Mouse (Mus musculus) heart, postnatal 0 days (tissue): Measurements from ENCODE around the gene Spsb3. TPM values are rescaled to one million over a fixed set of nuclear protein-coding genes. Genes with fewer than 3 reads are reported as not detected.

Experiments
- ATAC-seq: fragments of 200-750 bp; cut with Nextera tagmentation; 2 replicates; pipeline ENCODE4 v1.8.0; 2017; ENCODE audit warnings: low read depth, moderate number of reproducible peaks, moderate library complexity; ENCODE audit not compliant: insufficient read depth
- DNase-seq: peaks from one replicate; pipeline ENCODE4 v3.0.0-alpha.2; 2016; ENCODE audit warnings: low spot score
- H3K27ac ChIP-seq: fragments of 300-500 bp; sonication (generic); 2 replicates; pipeline ENCODE4 v1.5.1; 2014; ENCODE audit warnings: low read depth, mild to moderate bottlenecking
- H3K27me3 ChIP-seq: fragments of 300-500 bp; sonication (generic); 2 replicates; pipeline ENCODE4 v1.6.1; 2014; ENCODE audit warnings: low read length, mixed read lengths; ENCODE audit not compliant: control insufficient read depth, insufficient read depth
- H3K36me3 ChIP-seq: fragments of 300-500 bp; sonication (generic); replicated peaks from 2 replicates; pipeline ENCODE4 v1.6.1; 2014; ENCODE audit warnings: low read length, mixed read lengths; ENCODE audit not compliant: control insufficient read depth, insufficient read depth
- H3K4me1 ChIP-seq: fragments of 300-500 bp; sonication (generic); 2 replicates; pipeline ENCODE4 v1.6.1; 2014; ENCODE audit warnings: antibody characterized with exemption; ENCODE audit not compliant: control insufficient read depth, insufficient read depth
- H3K4me2 ChIP-seq: fragments of 300-500 bp; sonication (generic); 2 replicates; pipeline ENCODE4 v1.6.1; 2014; ENCODE audit warnings: low read depth, mild to moderate bottlenecking, low read length, moderate library complexity
- H3K4me3 ChIP-seq: fragments of 300-500 bp; sonication (generic); 2 replicates; pipeline ENCODE4 v1.5.1; 2014; ENCODE audit warnings: low read depth, low read length
- H3K9ac ChIP-seq: fragments of 300-500 bp; sonication (generic); replicated peaks from 2 replicates; pipeline ENCODE4 v1.6.1; 2014; ENCODE audit warnings: low read depth, low read length, mixed read lengths
- H3K9me3 ChIP-seq: fragments of 300-500 bp; sonication (generic); replicated peaks from 2 replicates; pipeline ENCODE4 v1.6.1; 2016; ENCODE audit warnings: low read length; ENCODE audit not compliant: control insufficient read depth
- CTCF ChIP-seq: IDR thresholded peaks from 2 replicates; pipeline ENCODE4 v1.5.1; 2016; ENCODE audit warnings: antibody characterized with exemption, control low read depth, low read depth
- EP300 ChIP-seq: IDR thresholded peaks from 2 replicates; pipeline ENCODE4 v1.6.1; 2016; ENCODE audit warnings: antibody characterized with exemption, low read depth
- WGBS: fragments of 180-500 bp; shearing (Covaris S2); extraction: QIAGEN DNeasy Blood & Tissue Kit; methylation state at CpG from one replicate; pipeline ENCODE4 v1.1.7; 2014; 5-methylcytosine and 5-hydroxymethylcytosine counted together
- polyA plus RNA-seq: library from polyadenylated mRNA; unstranded; fragments of >200 nt; fragmentation: Nextera tagmentation; extraction: Ambion mirVana; gene quantifications from 2 replicates; pipeline ENCODE4 v1.2.1, GENCODE M21; 2015
- total RNA-seq: library from RNA; depleted of rRNA; stranded (reverse); fragments of >200 nt; gene quantifications from 2 replicates; pipeline ENCODE4 v1.2.3, GENCODE M21; 2014; ENCODE audit warnings: low replicate concordance; rRNA removed

Spsb3 gene
- total and polyA plus RNA-seq, 2 experiments from 2014 or later, result 40.2 to 74.6 TPM

GRCm38 (mm10) chr17:24933163-24933562 is 46.7 kb downstream of the Spsb3 start:
- 0 out of 2 replicates have a peak, but pooled peaks cover 5% of the 10 kb centered on the region for H3K36me3 ChIP-seq
- no peak for TF ChIP-seq EP300
- no peak for TF ChIP-seq CTCF
- 73% methylated on average over 4 of the region's 4 CpGs for WGBS

GRCm38 (mm10) chr17:24934926-24935325 is 48.5 kb downstream of the Spsb3 start:
- DNase-seq (no peak), ATAC-seq (no peak)
- Histone ChIP-seq H3K4me1 (peaks cover 18% of the 10 kb centered on the region), H3K4me2 (peak overlapping the region; percentile 79), H3K27ac (no peak overlapping the region), H3K9ac (peak overlapping the region; percentile 62; the same call in 1 of the 2 replicates), H3K27me3 (no peaks in the 10 kb centered on the region), H3K36me3 (no peaks in the 10 kb centered on the region), H3K4me3 (no peak overlapping the region; the same call in 1 of the 2 replicates), H3K9me3 (no peaks in the 10 kb centered on the region)
- 33% methylated on average over 4 of the region's 4 CpGs for WGBS
- TF ChIP-seq CTCF (no peak), EP300 (no peak)

More at GRCm38 (mm10) chr17:24933163-24933562, 46.7 kb downstream of the Spsb3 start:
- Histone ChIP-seq H3K4me3 (no peak overlapping the region), H3K4me1 (peaks cover 18% of the 10 kb centered on the region), H3K9me3 (no peaks in the 10 kb centered on the region), H3K4me2 (no peak overlapping the region), H3K27ac (no peak overlapping the region), H3K27me3 (no peaks in the 10 kb centered on the region), H3K9ac (no peak overlapping the region)
- ATAC-seq (no peak), DNase-seq (no peak)

DNA sequence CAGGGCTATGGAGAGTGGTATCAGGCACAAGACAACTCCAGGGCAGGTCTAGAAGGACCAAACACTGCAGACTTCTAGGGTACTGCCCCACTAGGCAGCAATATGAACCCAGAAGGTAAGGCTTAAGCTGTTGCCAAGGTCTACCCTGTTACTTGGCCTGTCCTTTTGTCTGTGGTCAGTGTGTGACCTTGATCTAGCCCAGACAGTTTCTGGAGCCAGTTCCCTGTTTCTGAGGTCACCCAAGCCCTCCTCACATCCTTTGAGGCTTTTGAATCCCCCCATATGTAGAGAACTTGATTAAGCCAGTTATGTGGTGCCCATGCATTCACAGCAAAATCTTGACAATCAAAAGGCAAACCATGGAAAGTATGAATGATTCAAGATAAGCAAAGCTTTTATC is 49.2 kb downstream of the Spsb3 start:
- Histone ChIP-seq H3K9me3 (no peaks in the 10 kb centered on the region), H3K27ac (no peak overlapping the region), H3K27me3 (no peaks in the 10 kb centered on the region), H3K4me2 (peak overlapping the region; percentile 79), H3K4me3 (peak overlapping the region; percentile 73), H3K9ac (peak overlapping the region; percentile 62), H3K36me3 (no peaks in the 10 kb centered on the region), H3K4me1 (peaks cover 18% of the 10 kb centered on the region)
- ATAC-seq, result no peak
- TF ChIP-seq CTCF (no peak), EP300 (no peak)
- no peak for DNase-seq

- no peak; the same call in 1 of the 2 replicates for TF ChIP-seq CTCF
These were observed 50.1 kb downstream of the Spsb3 start, which contains the start of gene Mapk8ip3 for GRCm38 (mm10) chr17:24936259-24937237. Gene Mapk8ip3, minus strand, starts transcription at chr17:24936977.

GRCm38 (mm10) chr17:24937266-24937665 is 50.8 kb downstream of the Spsb3 start:
- peak overlapping the region; percentile 78 for H3K27ac ChIP-seq
- peak overlapping the region; percentile 79 for H3K4me2 ChIP-seq
- no peaks in the 10 kb centered on the region for H3K36me3 ChIP-seq
- H3K4me1 ChIP-seq, result peaks cover 18% of the 10 kb centered on the region
- no peak for DNase-seq
- peak overlapping the region; percentile 73 for H3K4me3 ChIP-seq
- 47% methylated on average over 6 of the region's 6 CpGs for WGBS
- TF ChIP-seq CTCF, result no peak
- TF ChIP-seq EP300, result no peak
- 0 out of 2 replicates have a peak overlapping the region, but pooled peaks have one; percentile 62 for H3K9ac ChIP-seq
- H3K27me3 ChIP-seq, result no peaks in the 10 kb centered on the region
- ATAC-seq, result no peak
- H3K9me3 ChIP-seq, result no peaks in the 10 kb centered on the region

More at GRCm38 (mm10) chr17:24936259-24937237, 50.1 kb downstream of the Spsb3 start, which contains the start of gene Mapk8ip3:
- ATAC-seq (peak; percentile 98), DNase-seq (peak; percentile 92)
- H3K4me3 ChIP-seq, result peak within 1 kb of the TSS; percentile 73
- H3K9ac ChIP-seq, result peak within 1 kb of the TSS; percentile 62
- H3K27ac ChIP-seq, result peak within 1 kb of the TSS; percentile 78
- H3K4me2 ChIP-seq, result peak within 1 kb of the TSS; percentile 79
- H3K4me1 ChIP-seq, result peaks cover 18% of the 10 kb centered on the region
- WGBS, result under 1% methylated on average over 78 of the region's 78 CpGs
- no peaks in the 10 kb centered on the region for H3K36me3 ChIP-seq
- H3K9me3 ChIP-seq, result no peaks in the 10 kb centered on the region
- no peaks in the 10 kb centered on the region for H3K27me3 ChIP-seq

Other genes with a start within 250 kb of the Spsb3 start
- 87.9 and 118 TPM in 2 replicates for gene Slc9a3r2, start 236.3 kb upstream of the Spsb3 start, total RNA-seq
- 61.9 and 68.1 TPM in 2 replicates for gene Slc9a3r2, start 236.3 kb upstream of the Spsb3 start, polyA plus RNA-seq
- gene Npw, start 228.2 kb upstream of the Spsb3 start, total RNA-seq, result not detected in 2 replicates
- not detected in 2 replicates for gene Npw, start 228.2 kb upstream of the Spsb3 start, polyA plus RNA-seq
- 25.4 and 27.5 TPM in 2 replicates for gene Zfp598, start 217.0 kb upstream of the Spsb3 start, total RNA-seq
- gene Zfp598, start 217.0 kb upstream of the Spsb3 start, polyA plus RNA-seq, result 7.8 TPM in 2 replicates
- gene Syngr3, start 196.7 kb upstream of the Spsb3 start, total RNA-seq, result not detected in 2 replicates
- gene Syngr3, start 196.7 kb upstream of the Spsb3 start, polyA plus RNA-seq, result 0.16 and 0.49 TPM in 2 replicates
- 25.1 and 37.3 TPM in 2 replicates for gene Gfer, start 190.5 kb upstream of the Spsb3 start, total RNA-seq
- 31.0 and 31.6 TPM in 2 replicates for gene Gfer, start 190.5 kb upstream of the Spsb3 start, polyA plus RNA-seq
- gene Noxo1, start 190.4 kb upstream of the Spsb3 start, total RNA-seq, result 0.50 and 2.2 TPM in 2 replicates
- 0.56 and 0.88 TPM in 2 replicates for gene Noxo1, start 190.4 kb upstream of the Spsb3 start, polyA plus RNA-seq
- 33.9 and 42.2 TPM in 2 replicates for gene Tbl3, start 179.0 kb upstream of the Spsb3 start, total RNA-seq
- 27.2 and 30.1 TPM in 2 replicates for gene Tbl3, start 179.0 kb upstream of the Spsb3 start, polyA plus RNA-seq
- 6.5 TPM in 1 of 2 replicates, not detected in the other for gene Rnf151, start 168.6 kb upstream of the Spsb3 start, total RNA-seq
- gene Rnf151, start 168.6 kb upstream of the Spsb3 start, polyA plus RNA-seq, result not detected in 2 replicates
- gene Rps2, start 168.5 kb upstream of the Spsb3 start, total RNA-seq, result 2,967 and 2,982 TPM in 2 replicates
- gene Rps2, start 168.5 kb upstream of the Spsb3 start, polyA plus RNA-seq, result 722 and 767 TPM in 2 replicates
- gene Ndufb10, start 162.2 kb upstream of the Spsb3 start, total RNA-seq, result 434 and 667 TPM in 2 replicates
- gene Ndufb10, start 162.2 kb upstream of the Spsb3 start, polyA plus RNA-seq, result 1,293 and 1,354 TPM in 2 replicates
- 0.54 and 2.1 TPM in 2 replicates for gene Rpl3l, start 158.8 kb upstream of the Spsb3 start, total RNA-seq
- 7.2 TPM in 2 replicates for gene Rpl3l, start 158.8 kb upstream of the Spsb3 start, polyA plus RNA-seq
- gene Msrb1, start 150.0 kb upstream of the Spsb3 start, total RNA-seq, result 28.5 and 41.1 TPM in 2 replicates
- gene Msrb1, start 150.0 kb upstream of the Spsb3 start, polyA plus RNA-seq, result 48.7 and 55.7 TPM in 2 replicates
- gene Hs3st6, start 133.7 kb upstream of the Spsb3 start, total RNA-seq, result 0.23 and 3.4 TPM in 2 replicates
- gene Hs3st6, start 133.7 kb upstream of the Spsb3 start, polyA plus RNA-seq, result 0.14 TPM in 2 replicates
- not detected in 2 replicates for gene Meiob, start 82.4 kb upstream of the Spsb3 start, total RNA-seq
- 0.10 TPM in 1 of 2 replicates, not detected in the other for gene Meiob, start 82.4 kb upstream of the Spsb3 start, polyA plus RNA-seq
- 79.2 and 129 TPM in 2 replicates for gene Hagh, start 46.5 kb upstream of the Spsb3 start, total RNA-seq
- gene Hagh, start 46.5 kb upstream of the Spsb3 start, polyA plus RNA-seq, result 114 and 116 TPM in 2 replicates
- gene Fahd1, start 36.3 kb upstream of the Spsb3 start, total RNA-seq, result 37.4 and 60.1 TPM in 2 replicates
- 86.4 and 88.6 TPM in 2 replicates for gene Fahd1, start 36.3 kb upstream of the Spsb3 start, polyA plus RNA-seq
- 1.7 TPM in 2 replicates for gene Igfals, start 20.6 kb upstream of the Spsb3 start, total RNA-seq
- 0.44 and 0.53 TPM in 2 replicates for gene Igfals, start 20.6 kb upstream of the Spsb3 start, polyA plus RNA-seq
- 36.6 and 44.9 TPM in 2 replicates for gene Nubp2, start 294 bp upstream of the Spsb3 start, total RNA-seq
- gene Nubp2, start 294 bp upstream of the Spsb3 start, polyA plus RNA-seq, result 29.8 and 31.3 TPM in 2 replicates
- gene Eme2, start 8.4 kb downstream of the Spsb3 start, total RNA-seq, result 23.6 and 28.2 TPM in 2 replicates
- 14.8 and 15.5 TPM in 2 replicates for gene Eme2, start 8.4 kb downstream of the Spsb3 start, polyA plus RNA-seq
- 64.0 and 76.7 TPM in 2 replicates for gene Mrps34, start 8.5 kb downstream of the Spsb3 start, total RNA-seq
- 135 and 147 TPM in 2 replicates for gene Mrps34, start 8.5 kb downstream of the Spsb3 start, polyA plus RNA-seq
- 58.4 and 60.4 TPM in 2 replicates for gene Nme3, start 9.9 kb downstream of the Spsb3 start, total RNA-seq
- gene Nme3, start 9.9 kb downstream of the Spsb3 start, polyA plus RNA-seq, result 40.8 and 41.1 TPM in 2 replicates
- gene Mapk8ip3, start 50.3 kb downstream of the Spsb3 start, total RNA-seq, result 57.8 and 65.1 TPM in 2 replicates
- 13.1 and 13.3 TPM in 2 replicates for gene Mapk8ip3, start 50.3 kb downstream of the Spsb3 start, polyA plus RNA-seq
- 22.4 and 46.5 TPM in 2 replicates for gene Jpt2, start 74.0 kb downstream of the Spsb3 start, total RNA-seq
- 21.2 and 24.4 TPM in 2 replicates for gene Jpt2, start 74.0 kb downstream of the Spsb3 start, polyA plus RNA-seq
- gene Cramp1l, start 129.1 kb downstream of the Spsb3 start, total RNA-seq, result 12.0 and 13.5 TPM in 2 replicates
- 2.2 and 2.4 TPM in 2 replicates for gene Cramp1l, start 129.1 kb downstream of the Spsb3 start, polyA plus RNA-seq
- gene Ift140, start 129.4 kb downstream of the Spsb3 start, total RNA-seq, result 11.7 and 13.4 TPM in 2 replicates
- 4.0 and 4.6 TPM in 2 replicates for gene Ift140, start 129.4 kb downstream of the Spsb3 start, polyA plus RNA-seq
- 53.8 and 56.4 TPM in 2 replicates for gene Tmem204, start 196.9 kb downstream of the Spsb3 start, total RNA-seq
- gene Tmem204, start 196.9 kb downstream of the Spsb3 start, polyA plus RNA-seq, result 27.2 and 27.9 TPM in 2 replicates
- 27.9 and 31.4 TPM in 2 replicates for gene Telo2, start 229.3 kb downstream of the Spsb3 start, total RNA-seq
- 13.2 and 15.3 TPM in 2 replicates for gene Telo2, start 229.3 kb downstream of the Spsb3 start, polyA plus RNA-seq
- 0.12 TPM in 1 of 2 replicates, not detected in the other for gene Ptx4, start 234.1 kb downstream of the Spsb3 start, total RNA-seq
- gene Ptx4, start 234.1 kb downstream of the Spsb3 start, polyA plus RNA-seq, result 0.22 TPM in 2 replicates
- 15.4 and 20.3 TPM in 2 replicates for gene Clcn7, start 246.7 kb downstream of the Spsb3 start, total RNA-seq
- 12.6 and 12.8 TPM in 2 replicates for gene Clcn7, start 246.7 kb downstream of the Spsb3 start, polyA plus RNA-seq